Mouse (Mus musculus): ENCODE measurements around the gene Pdhx. TPM values are rescaled to one million over a fixed set of nuclear protein-coding genes. Genes with fewer than 3 reads are reported as not detected.

Pdhx gene
- total RNA-seq, 2 experiments from 2014 or later, result 56.4 to 58.7 TPM

GRCm38 (mm10) chr2:103084451-103084850 lies 11.1 kb upstream of the Pdhx start:
- peak; percentile 84 for TF ChIP-seq CTCF (IDR thresholded peaks at IDR 0.05)
- H3K4me3 ChIP-seq, result no peak overlapping the region
- DNase-seq (ENCODE audit: extremely low spot score in 1 of 2, low spot score in 2 of 2), result peak in 1 of 2 experiments; percentile 22
- H3K27ac ChIP-seq, result no peak overlapping the region
- intact Hi-C loops (cut with DNase I), result loop anchor here (5.0 kb wide), 1 partner anchor 282 kb away; no protein-coding TSS in a partner anchor

DNA sequence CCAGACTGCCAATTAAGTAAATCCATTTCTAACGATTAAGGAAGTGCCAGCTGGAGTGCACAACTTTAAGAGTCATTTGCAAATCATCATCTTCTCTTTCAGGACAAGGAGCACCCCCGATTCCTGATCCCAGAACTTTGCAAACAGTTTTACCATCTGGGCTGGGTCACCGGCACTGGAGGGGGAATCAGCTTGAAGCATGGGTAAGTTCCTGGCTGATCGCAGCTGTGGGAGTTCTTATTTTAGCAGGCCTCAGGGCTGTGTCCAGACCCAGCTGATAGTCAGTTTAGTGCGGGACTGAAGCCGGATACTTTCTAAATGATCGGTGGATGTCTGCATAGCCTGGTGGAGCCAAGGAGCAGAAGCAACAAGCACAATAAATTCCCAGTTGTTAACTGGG lies 9.5 kb upstream of the Pdhx start:
- DNase-seq (ENCODE audit: extremely low spot score in 1 of 2, low spot score in 2 of 2), result no peak
- Histone ChIP-seq H3K4me3 (no peak overlapping the region), H3K27ac (no peak overlapping the region)
- TF ChIP-seq CTCF (IDR thresholded peaks at IDR 0.05), result no peak
- intact Hi-C loops (cut with DNase I), result loop anchor here (5.0 kb wide), 1 partner anchor 281 kb away; no protein-coding TSS in a partner anchor

DNA sequence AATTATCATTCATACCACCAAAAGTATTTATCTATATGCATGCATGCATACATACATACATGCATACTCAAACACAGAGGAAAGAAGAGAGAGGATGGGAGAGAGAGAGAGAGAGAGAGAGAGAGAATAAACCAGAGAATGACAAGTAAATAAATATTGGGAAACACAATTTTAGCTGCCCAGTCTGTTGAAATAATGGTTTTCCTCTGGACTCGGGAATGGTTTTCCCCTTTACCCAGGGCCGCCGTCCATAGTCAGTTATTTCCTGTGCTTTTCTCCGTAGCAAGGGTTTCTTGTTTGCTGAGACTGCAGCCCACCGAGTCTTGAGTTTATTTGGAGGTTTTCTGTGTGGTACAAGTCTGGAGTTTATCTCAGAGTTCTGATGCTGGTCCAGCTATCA lies 8.4 kb upstream of the Pdhx start:
- TF ChIP-seq CTCF (IDR thresholded peaks at IDR 0.05), result no peak
- intact Hi-C loops (cut with DNase I), result loop anchor here (5.0 kb wide), 1 partner anchor 279 kb away; no protein-coding TSS in a partner anchor
- H3K4me3 ChIP-seq, result no peak overlapping the region
- no peak for DNase-seq (ENCODE audit: extremely low spot score in 1 of 2, low spot score in 2 of 2)
- H3K27ac ChIP-seq, result no peak overlapping the region

DNA sequence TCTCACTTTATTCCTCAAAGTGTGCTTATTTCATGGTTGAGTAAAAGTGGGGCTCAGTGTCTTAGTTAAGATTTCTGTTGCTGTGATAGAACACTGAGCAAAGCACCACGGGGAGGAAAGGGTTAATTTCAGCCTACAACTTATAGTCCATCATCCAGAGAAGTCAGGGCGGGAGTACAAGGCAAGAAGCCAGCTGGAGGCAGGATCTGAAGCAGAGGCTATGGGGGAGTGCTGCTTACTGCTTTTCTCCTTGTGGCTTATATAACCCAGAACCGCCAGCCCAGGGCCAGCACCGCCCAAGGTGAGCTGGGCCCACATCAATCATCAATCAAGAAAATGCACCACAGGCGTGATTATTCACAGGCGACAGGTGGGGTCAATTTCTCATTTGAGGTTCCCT lies 7.8 kb upstream of the Pdhx start:
- Histone ChIP-seq H3K4me3 (no peak overlapping the region), H3K27ac (no peak overlapping the region)
- DNase-seq (ENCODE audit: extremely low spot score in 1 of 2, low spot score in 2 of 2), result no peak
- TF ChIP-seq CTCF (IDR thresholded peaks at IDR 0.05), result no peak
- intact Hi-C loops (cut with DNase I), result loop anchor here (5.0 kb wide), 1 partner anchor 279 kb away; no protein-coding TSS in a partner anchor

GRCm38 (mm10) chr2:103070586-103070985 lies 2.7 kb downstream of the Pdhx start:
- H3K27ac ChIP-seq, result no peak overlapping the region
- H3K4me3 ChIP-seq, result no peak overlapping the region
- no peak for DNase-seq (ENCODE audit: extremely low spot score in 1 of 2, low spot score in 2 of 2)
- no peak for TF ChIP-seq CTCF (IDR thresholded peaks at IDR 0.05)
- intact Hi-C loops (cut with DNase I), result loop anchor here (10.0 kb wide), 1 partner anchor 476 kb away; no protein-coding TSS in a partner anchor

DNA sequence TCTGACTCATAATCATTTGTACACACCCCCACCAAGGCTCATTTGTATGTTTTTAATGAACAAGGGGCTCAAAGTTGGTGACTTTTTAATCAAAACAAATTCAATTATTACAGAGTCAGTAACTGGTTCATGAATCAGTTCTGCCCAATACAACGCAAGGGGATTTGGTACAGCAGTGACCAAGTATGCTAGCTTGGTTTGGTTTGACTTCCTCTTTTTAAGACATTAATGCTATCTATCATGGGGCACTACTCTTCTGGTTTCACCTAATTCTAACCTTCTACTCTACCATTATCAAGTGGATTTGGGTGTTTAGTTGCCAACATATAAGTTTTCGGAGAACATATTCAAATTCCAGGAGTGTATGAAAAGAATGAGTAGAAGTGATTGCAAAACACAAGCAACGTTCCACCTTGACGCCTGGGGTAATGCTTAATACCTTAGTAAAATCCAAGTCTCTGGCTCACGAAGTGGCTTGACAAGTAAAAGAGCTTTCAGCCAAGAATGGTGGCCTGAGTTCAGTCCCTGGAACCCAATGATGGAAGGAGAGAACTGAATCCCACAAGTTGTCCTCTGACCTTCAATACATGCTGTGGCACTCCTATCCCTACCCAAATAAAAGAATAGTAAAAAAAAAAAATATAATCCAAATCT lies 3.4 kb downstream of the Pdhx start:
- intact Hi-C loops (cut with DNase I), result loop anchor here (10.0 kb wide), 1 partner anchor 475 kb away; no protein-coding TSS in a partner anchor
- no peak for TF ChIP-seq CTCF (IDR thresholded peaks at IDR 0.05)
- Histone ChIP-seq H3K27ac (no peak overlapping the region), H3K4me3 (no peak overlapping the region)
- DNase-seq (ENCODE audit: extremely low spot score in 1 of 2, low spot score in 2 of 2), result no peak

DNA sequence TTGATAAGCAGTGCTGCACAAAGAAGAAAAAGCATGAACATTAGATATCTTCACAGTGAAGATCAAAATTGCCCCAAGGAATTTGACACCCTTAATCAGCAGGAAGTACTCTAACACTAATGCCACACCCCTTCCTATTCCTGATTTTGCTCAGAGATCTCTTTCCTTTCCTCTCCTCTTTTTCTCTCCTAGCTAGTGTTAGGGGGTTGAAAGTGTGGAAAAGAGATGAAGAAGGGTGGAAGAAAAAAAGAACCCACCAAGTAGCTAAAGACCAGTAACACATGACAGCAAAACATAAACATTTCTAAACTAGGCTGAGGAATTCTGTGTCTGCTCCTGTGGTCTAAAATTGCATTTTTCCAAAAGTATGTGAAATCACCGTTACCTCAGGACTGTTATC lies 4.7 kb downstream of the Pdhx start:
- H3K4me3 ChIP-seq, result no peak overlapping the region
- intact Hi-C loops (cut with DNase I), result no loop called here
- no peak overlapping the region for H3K27ac ChIP-seq
- TF ChIP-seq CTCF (IDR thresholded peaks at IDR 0.05), result no peak
- no peak for DNase-seq (ENCODE audit: extremely low spot score in 1 of 2, low spot score in 2 of 2)

GRCm38 (mm10) chr2:103067552-103068207 lies 5.6 kb downstream of the Pdhx start:
- intact Hi-C loops (cut with DNase I), result no loop called here
- H3K4me3 ChIP-seq, result no peak overlapping the region
- no peak for TF ChIP-seq CTCF (IDR thresholded peaks at IDR 0.05)

DNA sequence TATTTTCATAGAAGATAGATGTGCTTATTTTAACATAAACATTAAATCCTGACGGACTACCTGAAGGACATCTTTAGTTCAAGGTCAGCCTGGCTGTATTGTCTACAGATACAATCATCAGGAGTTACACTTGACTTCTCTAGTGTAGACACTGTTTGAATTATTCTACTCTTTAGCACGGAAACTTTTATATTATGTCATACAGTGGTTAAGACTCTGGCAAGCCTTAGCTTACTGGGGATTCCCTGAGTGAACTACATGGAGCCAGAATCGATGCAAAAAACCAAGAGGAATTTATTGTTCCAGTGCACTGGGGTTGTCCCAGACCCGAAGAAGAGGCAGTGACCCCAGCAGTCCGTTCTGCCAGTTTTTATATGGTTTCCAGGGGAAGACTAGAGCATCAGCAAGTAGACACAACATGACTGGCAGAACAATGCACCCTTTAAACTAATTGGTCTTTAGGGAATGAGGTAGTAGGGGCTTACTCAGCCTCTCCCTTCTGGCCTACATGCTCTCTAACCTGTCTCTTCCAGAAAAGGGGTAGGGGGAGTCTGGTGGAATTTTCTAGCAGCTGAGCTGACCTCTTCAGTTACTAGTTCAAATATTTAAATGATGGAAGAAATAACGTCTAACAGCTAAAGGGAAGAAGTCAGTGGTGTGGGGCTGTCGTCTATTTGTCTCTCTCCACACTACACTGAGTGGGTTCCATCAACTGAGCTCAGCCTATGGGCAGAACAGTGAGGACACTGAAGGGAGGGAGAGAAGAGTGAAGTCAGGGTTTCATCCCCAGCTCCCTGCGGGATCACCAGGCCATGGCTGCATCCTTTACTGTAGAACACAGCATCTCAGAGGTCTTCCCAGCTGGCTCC lies 6.4 kb downstream of the Pdhx start:
- no peak for DNase-seq (ENCODE audit: extremely low spot score in 1 of 2, low spot score in 2 of 2)
- intact Hi-C loops (cut with DNase I), result no loop called here
- H3K4me3 ChIP-seq, result no peak overlapping the region

More at GRCm38 (mm10) chr2:103067552-103068207, 5.6 kb downstream of the Pdhx start:
- DNase-seq (ENCODE audit: extremely low spot score in 1 of 2, low spot score in 2 of 2), result no peak
- no peak overlapping the region for H3K27ac ChIP-seq

GRCm38 (mm10) chr2:103062865-103063264 lies 10.4 kb downstream of the Pdhx start:
- no peak for DNase-seq (ENCODE audit: extremely low spot score in 1 of 2, low spot score in 2 of 2)
- Histone ChIP-seq H3K27ac (no peak overlapping the region), H3K4me3 (no peak overlapping the region)
- TF ChIP-seq CTCF (IDR thresholded peaks at IDR 0.05), result peak; percentile 65
- intact Hi-C loops (cut with DNase I), result loop anchor here (5.0 kb wide), 2 partner anchors 261 to 386 kb away; no protein-coding TSS in a partner anchor

More for the DNA sequence above, 6.4 kb downstream of the Pdhx start:
- H3K27ac ChIP-seq, result no peak overlapping the region
- no peak for TF ChIP-seq CTCF (IDR thresholded peaks at IDR 0.05)

GRCm38 (mm10) chr2:103058266-103058665 lies 15.0 kb downstream of the Pdhx start:
- H3K27ac ChIP-seq, result no peak overlapping the region
- DNase-seq (ENCODE audit: extremely low spot score in 1 of 2, low spot score in 2 of 2), result no peak
- H3K4me3 ChIP-seq, result no peak overlapping the region
- intact Hi-C loops (cut with DNase I), result no loop called here
- no peak for TF ChIP-seq CTCF (IDR thresholded peaks at IDR 0.05)
